Mouse (Mus musculus): ENCODE results near the gene Ppp3r2. TPM values are rescaled to one million over a fixed set of nuclear protein-coding genes. Genes with fewer than 3 reads are reported as not detected.

Gene Ppp3r2
- polyA plus RNA-seq, 1 experiment from 2014 or later: 0.96 TPM

Other genes with a start within 250 kb of the Ppp3r2 start
- gene Acnat1, start 208.1 kb downstream of the Ppp3r2 start, polyA plus RNA-seq (2014; fragmentation: Nextera tagmentation; extraction: Ambion mirVana): not detected in 2 replicates
- gene Baat, start 175.5 kb downstream of the Ppp3r2 start, polyA plus RNA-seq (2014; fragmentation: Nextera tagmentation; extraction: Ambion mirVana): not detected in 2 replicates
- 79.1 and 83.1 TPM in 2 replicates for gene Mrpl50, start 160.9 kb downstream of the Ppp3r2 start, polyA plus RNA-seq (2014; fragmentation: Nextera tagmentation; extraction: Ambion mirVana)
- 13.0 and 14.5 TPM in 2 replicates for gene Zfp189, start 160.8 kb downstream of the Ppp3r2 start, polyA plus RNA-seq (2014; fragmentation: Nextera tagmentation; extraction: Ambion mirVana)
- 0.45 and 0.91 TPM in 2 replicates for gene Aldob, start 132.5 kb downstream of the Ppp3r2 start, polyA plus RNA-seq (2014; fragmentation: Nextera tagmentation; extraction: Ambion mirVana)
- 111 and 138 TPM in 2 replicates for gene Tmem246, start 84.1 kb downstream of the Ppp3r2 start, polyA plus RNA-seq (2014; fragmentation: Nextera tagmentation; extraction: Ambion mirVana)
- gene Rnf20, start 50.0 kb downstream of the Ppp3r2 start, polyA plus RNA-seq (2014; fragmentation: Nextera tagmentation; extraction: Ambion mirVana): 63.0 and 66.7 TPM in 2 replicates
- gene Grin3a, start 163.7 kb upstream of the Ppp3r2 start, polyA plus RNA-seq (2014; fragmentation: Nextera tagmentation; extraction: Ambion mirVana): 32.6 and 39.3 TPM in 2 replicates